Mouse (Mus musculus) brain, embryonic 14.5 days (tissue): ENCODE measurements at regions not wholly inside any gene's neighbourhood (a gene's known extent, or its start where the extent isn't known, plus 50 kb on each side); places are given as distances from the start of the nearest gene placed in this dataset.

Experiments used
- CTCF ChIP-seq: fragments of 200-500 bp; IDR thresholded peaks from 2 replicates; pipeline ENCODE4 v1.5.1; 2012; ENCODE audit warnings: inconsistent platforms, mild to moderate bottlenecking, moderate library complexity, borderline replicate concordance; ENCODE audit not compliant: insufficient read depth, insufficient read length; ENCODE audit errors: extremely low read depth
- POLR2A ChIP-seq: fragments of 200-500 bp; IDR thresholded peaks from 2 replicates; pipeline ENCODE4 v1.6.1; 2012; ENCODE audit warnings: mild to moderate bottlenecking, inconsistent platforms, borderline replicate concordance; ENCODE audit not compliant: poor library complexity, insufficient read depth, insufficient read length, severe bottlenecking; ENCODE audit errors: extremely low read depth

DNA sequence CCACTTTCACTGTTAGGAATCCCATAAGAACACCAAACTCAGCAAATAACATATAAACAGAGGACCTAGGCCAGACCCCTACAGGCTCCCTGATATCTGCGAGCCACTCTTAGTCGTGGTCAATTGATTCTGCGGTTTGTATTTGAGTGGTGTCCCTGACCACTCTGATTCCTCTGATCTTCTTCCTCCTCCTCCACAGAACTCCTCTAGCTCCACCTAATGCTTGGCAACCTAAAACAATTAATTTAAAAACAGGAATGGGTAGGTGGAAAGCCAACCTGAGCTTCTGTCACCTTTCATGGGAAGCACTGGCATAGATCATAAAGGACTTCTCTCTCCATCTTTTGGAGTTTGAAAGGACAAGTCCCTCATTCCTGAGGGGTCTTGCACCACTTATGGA lies 1316.0 kb downstream of the Gsdmc2 start:
- TF ChIP-seq POLR2A (no peak), CTCF (no peak)
